Mouse (Mus musculus) liver, adult 2 months (tissue): ENCODE results near the gene Cygb.

Experiments used
- CTCF ChIP-seq: fragments of 200-500 bp; IDR thresholded peaks from 2 replicates; pipeline ENCODE4 v1.5.1; 2011; ENCODE audit warnings: low read depth, low read length, control low read depth
- POLR2A ChIP-seq: fragments of 200-500 bp; IDR thresholded peaks from 2 replicates; pipeline ENCODE4 v1.6.1; 2011; ENCODE audit warnings: low read length, control low read depth; ENCODE audit not compliant: insufficient read depth; ENCODE audit errors: extremely low read depth

- TF ChIP-seq POLR2A: no peak
- TF ChIP-seq CTCF: no peak
Measured at GRCm38 (mm10) chr11:116689622-116690021, 35.5 kb upstream of the Cygb start.
